Mouse (Mus musculus) activated CD4-positive, CD25-positive, alpha-beta regulatory T cell (primary cell): ENCODE results near the gene Trim42. TPM values are rescaled to one million over a fixed set of nuclear protein-coding genes. Genes with fewer than 3 reads are reported as not detected.

Source experiments
- polyA plus RNA-seq, 2 experiments: library from polyadenylated mRNA; unstranded; fragments of 100-300 nt; shearing (Covaris generic); gene quantifications; one replicate each; pipeline ENCODE4 v1.2.1; 2017

Trim42 gene
- not detected for polyA plus RNA-seq

DNA sequence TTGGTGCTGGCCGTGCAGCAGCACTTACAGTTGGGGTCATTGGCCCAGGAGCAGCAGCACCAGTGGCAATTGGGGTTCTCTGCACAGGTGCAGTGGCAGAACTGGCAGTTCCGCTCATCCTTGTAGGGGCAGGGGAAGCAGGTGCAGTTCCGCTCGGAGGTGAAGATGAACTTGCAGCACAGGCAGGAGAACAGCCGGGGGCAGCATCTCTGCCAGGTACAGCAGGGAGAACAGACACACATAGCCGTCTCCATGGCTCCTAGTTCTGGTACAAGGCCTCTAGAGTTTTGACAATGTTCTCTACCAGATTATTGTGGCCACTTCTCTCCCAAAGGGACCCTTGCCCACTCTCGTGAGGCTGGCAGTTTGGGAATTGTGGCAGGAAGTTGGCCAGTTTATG is at the start of gene Trim42:
Gene Trim42 (minus strand): TSS at position 368 of the 400 bp plus-strand sequence.

